8 mouse cellular contexts compared by ENCODE assay signal in genomic region chr10:79712499-79713126, GRCm38 (mm10). TPM values are rescaled to one million over a fixed set of nuclear protein-coding genes. Genes with fewer than 3 reads are reported as not detected.
DNase-seq lines count a peak whose midpoint lies in the region; ATAC-seq lines count a peak whose summit lies in the region.

No protein-coding gene starts in this region.

- peaks cover 28% of the 10 kb centered on the region for H3K27me3 ChIP-seq in forebrain, embryonic 11.5 days (ENCODE audit: control insufficient read depth, insufficient read depth, low read length)

- H3K4me1 ChIP-seq in forebrain, embryonic 11.5 days (replicated peaks; ENCODE audit: control insufficient read depth, insufficient read depth, low read length), result peaks cover 8% of the 10 kb centered on the region; the same call in 1 of the 2 replicates

- WGBS in forebrain, embryonic 11.5 days, result 12% methylated on average over 6 of the region's 6 CpGs

- H3K9me3 ChIP-seq in forebrain, embryonic 11.5 days (ENCODE audit: control insufficient read depth, low read length), result no peaks in the 10 kb centered on the region

- no peak overlapping the region for H3K9ac ChIP-seq in forebrain, embryonic 11.5 days (ENCODE audit: low read length)

- ATAC-seq in cerebellum, adult (ENCODE audit: insufficient number of reproducible peaks, low FRiP score, low TSS enrichment), result no peak
- ATAC-seq in forebrain, embryonic 11.5 days (replicated peaks; ENCODE audit: low FRiP score), result peak; percentile 37; the same call in 1 of the 2 replicates
- peak; percentile 46 to 51; a peak in 3 of 4 replicates for ATAC-seq in hematopoietic stem cell, adult 5-6 weeks (replicated peaks in 1 of 2; ENCODE audit: insufficient read depth in 1 of 2, low FRiP score in 2 of 2, low TSS enrichment in 1 of 2, low read depth in 1 of 2, poor library complexity in 2 of 2, severe bottlenecking in 2 of 2)

- no peak overlapping the region for H3K27ac ChIP-seq in forebrain, embryonic 11.5 days (ENCODE audit: low read depth, low read length)

- no peak overlapping the region for H3K4me2 ChIP-seq in forebrain, embryonic 11.5 days (ENCODE audit: low read depth, low read length, severe bottlenecking)

- DNase-seq in cerebellum, adult 11 months, result peak; percentile 75
- peak; percentile 93 for DNase-seq in brain, adult 2 months (ENCODE audit: low read depth, low spot score)
- DNase-seq in forebrain, embryonic 11.5 days (ENCODE audit: low spot score), result peak; percentile 89
- DNase-seq in layer of hippocampus, postnatal 14 days (ENCODE audit: low spot score in 2 of 2), result peak; percentile 72 to 73
- DNase-seq in lung, postnatal 36 days, result peak; percentile 88
- DNase-seq in spleen, adult 12 weeks (ENCODE audit: low spot score), result peak; percentile 82

- H3K36me3 ChIP-seq in forebrain, embryonic 11.5 days (ENCODE audit: control insufficient read depth, insufficient read depth, low read length), result peaks cover 15% of the 10 kb centered on the region; the same call in 1 of the 2 replicates

- no peak overlapping the region for H3K4me3 ChIP-seq in forebrain, embryonic 11.5 days (ENCODE audit: low read depth, low read length)

RNA-seq across cellular contexts. Expression of gene Hcn2, which starts 3.8 kb away (rescaled TPM):
- polyA plus RNA-seq in forebrain, embryonic 11.5 days (2014; fragmentation: Nextera tagmentation; extraction: Ambion mirVana), result 0.15 and 0.40 TPM in 2 replicates
- 0.44 TPM in 1 of 2 replicates, not detected in the other for total RNA-seq in hematopoietic stem cell, adult 5-6 weeks (2017)
- total RNA-seq in layer of hippocampus, postnatal 14 days (2021), result 10 to 100 TPM; 89.2 to 96.6 TPM

RNA-seq across cellular contexts. Expression of gene Bsg, which starts 8.3 kb away (rescaled TPM):
- 551 and 582 TPM in 2 replicates for polyA plus RNA-seq in forebrain, embryonic 11.5 days (2014; fragmentation: Nextera tagmentation; extraction: Ambion mirVana)
- 203 and 235 TPM in 2 replicates for total RNA-seq in hematopoietic stem cell, adult 5-6 weeks (2017)
- 100 to 1,000 TPM; 695 to 807 TPM for total RNA-seq in layer of hippocampus, postnatal 14 days (2021)

RNA-seq across cellular contexts. Expression of gene Gzmm, which starts 23.8 kb away (rescaled TPM):
- polyA plus RNA-seq in forebrain, embryonic 11.5 days (2014; fragmentation: Nextera tagmentation; extraction: Ambion mirVana), result 0.81 and 0.92 TPM in 2 replicates
- 0.94 TPM in 1 of 2 replicates, not detected in the other for total RNA-seq in hematopoietic stem cell, adult 5-6 weeks (2017)
- 1 to 10 TPM; 1.7 to 1.9 TPM for total RNA-seq in layer of hippocampus, postnatal 14 days (2021)

RNA-seq across cellular contexts. Expression of gene Cdc34, which starts 30.6 kb away (rescaled TPM):
- polyA plus RNA-seq in forebrain, embryonic 11.5 days (2014; fragmentation: Nextera tagmentation; extraction: Ambion mirVana), result 180 and 185 TPM in 2 replicates
- 64.2 and 65.0 TPM in 2 replicates for total RNA-seq in hematopoietic stem cell, adult 5-6 weeks (2017)
- 10 to 100 TPM; 60.9 to 68.5 TPM for total RNA-seq in layer of hippocampus, postnatal 14 days (2021)

RNA-seq across cellular contexts. Expression of gene Polrmt, which starts 33.8 kb away (rescaled TPM):
- 41.1 and 44.8 TPM in 2 replicates for polyA plus RNA-seq in forebrain, embryonic 11.5 days (2014; fragmentation: Nextera tagmentation; extraction: Ambion mirVana)
- 10.9 and 12.1 TPM in 2 replicates for total RNA-seq in hematopoietic stem cell, adult 5-6 weeks (2017)
- total RNA-seq in layer of hippocampus, postnatal 14 days (2021), result 10 to 100 TPM; 45.3 to 49.0 TPM

Comparison
In these comparisons a context has a peak if more than half of its experiments do, and no peak if none do; other contexts are left out.
1. RNA of gene Hcn2, which starts 3.8 kb away (total RNA-seq): 89.2 to 96.6 TPM in layer of hippocampus, postnatal 14 days; 0.44 TPM in hematopoietic stem cell, adult 5-6 weeks; every median in the first group is over 10 times any median in the second.
2. Peak in every context shown above with its lines, with median percentiles within 50 percentile points of each other: DNase-seq.